Mouse (Mus musculus) heart, embryonic 12.5 days (tissue): ENCODE data around the gene Cstf1. TPM values are rescaled to one million over a fixed set of nuclear protein-coding genes. Genes with fewer than 3 reads are reported as not detected.
A peak's percentile ranks its signal among the peaks of the same experiment; 100 is the strongest.

Source experiments
- ATAC-seq: fragments of 200-750 bp; cut with Nextera tagmentation; 2 replicates; pipeline ENCODE4 v1.8.0; 2017; ENCODE audit warnings: moderate TSS enrichment, moderate library complexity; ENCODE audit not compliant: insufficient number of reproducible peaks, low FRiP score
- H3K27ac ChIP-seq: fragments of 300-500 bp; sonication (generic); 2 replicates; pipeline ENCODE4 v1.5.1; 2016; ENCODE audit warnings: mild to moderate bottlenecking, moderate library complexity; ENCODE audit not compliant: poor library complexity, severe bottlenecking
- H3K27me3 ChIP-seq: fragments of 300-500 bp; sonication (generic); replicated peaks from 2 replicates; pipeline ENCODE4 v1.6.1; 2016; ENCODE audit warnings: mild to moderate bottlenecking, moderate library complexity
- H3K36me3 ChIP-seq: fragments of 300-500 bp; sonication (generic); 2 replicates; pipeline ENCODE4 v1.6.1; 2016; ENCODE audit warnings: mild to moderate bottlenecking, moderate library complexity
- H3K4me1 ChIP-seq: fragments of 300-500 bp; sonication (generic); replicated peaks from 2 replicates; pipeline ENCODE4 v1.6.1; 2016; ENCODE audit warnings: mild to moderate bottlenecking
- H3K4me2 ChIP-seq: fragments of 300-500 bp; sonication (generic); 2 replicates; pipeline ENCODE4 v1.6.1; 2016; ENCODE audit warnings: mild to moderate bottlenecking, moderate library complexity
- H3K4me3 ChIP-seq: fragments of 300-500 bp; sonication (generic); 2 replicates; pipeline ENCODE4 v1.5.1; 2016; ENCODE audit warnings: mild to moderate bottlenecking
- H3K9ac ChIP-seq: fragments of 300-500 bp; sonication (generic); 2 replicates; pipeline ENCODE4 v1.6.1; 2016; ENCODE audit warnings: mild to moderate bottlenecking, moderate library complexity
- H3K9me3 ChIP-seq: fragments of 300-500 bp; sonication (generic); replicated peaks from 2 replicates; pipeline ENCODE4 v1.6.1; 2016; ENCODE audit warnings: mild to moderate bottlenecking, moderate library complexity
- WGBS: fragments of 180-500 bp; shearing (Covaris S2); methylation state at CpG from one replicate; pipeline ENCODE4 v1.1.7; 2016; 5-methylcytosine and 5-hydroxymethylcytosine counted together
- polyA plus RNA-seq: library from polyadenylated mRNA; unstranded; fragments of >200 nt; fragmentation: Nextera tagmentation; extraction: Ambion mirVana; gene quantifications from 2 replicates; pipeline ENCODE4 v1.2.1, GENCODE M21; 2016

The Cstf1 gene
- polyA plus RNA-seq, 1 experiment from 2014 or later: 34.6 TPM

DNA sequence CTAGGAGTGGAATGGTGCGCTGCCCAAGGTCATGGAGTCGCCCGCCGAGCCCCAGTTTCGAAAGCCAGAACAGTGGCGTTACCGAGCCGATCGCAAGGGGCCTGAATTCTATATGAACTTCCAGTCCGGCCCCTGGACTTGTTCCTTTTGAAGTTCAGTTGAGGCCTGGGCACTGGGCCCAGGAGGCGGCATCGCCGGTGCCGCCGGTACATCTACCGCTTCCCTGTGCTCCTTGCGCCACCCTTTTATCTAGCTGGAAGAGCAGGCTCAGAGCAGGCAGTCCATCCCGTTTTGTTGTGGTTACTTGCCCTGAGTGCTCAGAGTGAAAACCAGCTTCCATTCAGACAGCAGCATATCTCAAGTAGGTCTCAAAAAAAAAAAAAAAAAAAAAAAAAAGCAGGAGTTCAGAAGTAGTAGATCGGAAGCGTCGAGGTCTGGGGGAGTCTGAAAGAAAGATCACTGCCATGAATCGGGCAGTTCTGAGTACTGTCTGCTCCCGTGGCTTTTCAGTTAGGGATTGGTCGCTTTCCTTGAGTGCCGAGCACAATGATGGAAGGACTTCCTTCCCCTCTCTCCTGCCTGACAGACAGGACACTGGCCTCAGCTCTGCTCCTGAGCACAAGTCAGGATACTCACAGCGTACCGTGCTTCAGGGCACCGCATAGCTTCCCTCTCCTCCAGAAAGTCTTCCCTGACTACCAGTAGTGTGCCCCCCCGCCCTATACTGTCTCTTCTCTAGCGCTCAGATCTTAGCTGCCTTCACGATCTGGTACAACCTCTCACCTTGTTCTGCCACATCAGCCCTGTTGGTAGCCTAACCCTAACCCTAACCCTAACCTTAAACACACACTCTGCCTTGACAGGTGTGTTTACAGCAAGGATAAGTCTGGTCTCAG lies 24.2 kb upstream of the Cstf1 start:
- ATAC-seq: no peak
- 9% methylated on average over 31 of the region's 31 CpGs for WGBS
- peaks cover 42% of the 10 kb centered on the region for H3K4me1 ChIP-seq
- H3K9ac ChIP-seq: peak overlapping the region; percentile 83
- peak overlapping the region; percentile 91 for H3K4me2 ChIP-seq
- 0 out of 2 replicates have a peak, but pooled peaks cover 4% of the 10 kb centered on the region for H3K9me3 ChIP-seq
- peak overlapping the region; percentile 77 for H3K4me3 ChIP-seq
- no peaks in the 10 kb centered on the region for H3K27me3 ChIP-seq
- H3K36me3 ChIP-seq: no peaks in the 10 kb centered on the region
- H3K27ac ChIP-seq: peak overlapping the region; percentile 61

- no peaks in the 10 kb centered on the region for H3K36me3 ChIP-seq
- H3K9ac ChIP-seq: peak overlapping the region; percentile 83; the same call in 1 of the 2 replicates
- 49% methylated on average over 8 of the region's 8 CpGs for WGBS
- peak; percentile 66 for ATAC-seq
- 0 out of 2 replicates have a peak, but pooled peaks cover 4% of the 10 kb centered on the region for H3K9me3 ChIP-seq
- peaks cover 42% of the 10 kb centered on the region for H3K4me1 ChIP-seq
- peak overlapping the region; percentile 91 for H3K4me2 ChIP-seq
- peak overlapping the region; percentile 76 for H3K27ac ChIP-seq
- no peaks in the 10 kb centered on the region for H3K27me3 ChIP-seq
- H3K4me3 ChIP-seq: peak overlapping the region; percentile 77
Observed at GRCm38 (mm10) chr2:172346933-172347611, 23.4 kb upstream of the Cstf1 start.

GRCm38 (mm10) chr2:172348297-172348950 lies 22.1 kb upstream of the Cstf1 start:
- H3K4me3 ChIP-seq: peak overlapping the region; percentile 24; the same call in 1 of the 2 replicates
- WGBS: 22% methylated on average over 3 of the region's 3 CpGs
- peaks cover 12% of the 10 kb centered on the region; the same call in 1 of the 2 replicates for H3K36me3 ChIP-seq
- 0 out of 2 replicates have a peak, but pooled peaks cover under 1% of the 10 kb centered on the region for H3K9me3 ChIP-seq
- ATAC-seq: peak; percentile 57
- 0 out of 2 replicates have a peak overlapping the region, but pooled peaks have one; percentile 39 for H3K9ac ChIP-seq
- H3K27me3 ChIP-seq: no peaks in the 10 kb centered on the region
- peak overlapping the region; percentile 76 for H3K27ac ChIP-seq
- H3K4me1 ChIP-seq: peaks cover 42% of the 10 kb centered on the region
- peak overlapping the region; percentile 91 for H3K4me2 ChIP-seq

DNA sequence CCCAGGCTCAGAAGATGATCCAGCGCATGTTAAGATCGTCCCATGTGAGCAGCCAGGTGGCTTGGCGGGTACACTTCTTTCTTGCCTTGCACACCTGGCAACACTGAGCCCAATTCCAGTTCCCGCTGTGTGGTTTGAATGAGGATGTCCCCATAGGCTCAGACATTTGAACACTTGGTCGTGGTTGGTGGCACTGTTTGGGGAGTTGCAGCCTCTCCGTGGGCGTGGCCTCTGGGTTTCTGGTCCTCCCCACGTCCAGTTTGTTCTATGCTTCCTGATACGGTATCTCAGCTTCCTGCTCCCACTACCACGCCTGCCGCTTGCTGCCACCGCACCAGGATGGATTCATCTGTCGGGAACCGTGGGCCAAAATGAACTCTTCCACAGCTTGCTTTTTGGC lies 20.7 kb upstream of the Cstf1 start:
- Histone ChIP-seq H3K36me3 (peaks cover 23% of the 10 kb centered on the region), H3K9me3 (no peaks in the 10 kb centered on the region), H3K4me3 (no peak overlapping the region), H3K4me2 (peak overlapping the region; percentile 47), H3K27ac (no peak overlapping the region), H3K4me1 (peaks cover 37% of the 10 kb centered on the region), H3K9ac (no peak overlapping the region), H3K27me3 (no peaks in the 10 kb centered on the region)
- whole genome bisulfite sequencing: 72% methylated on average over 14 of the region's 14 CpGs
- ATAC-seq: no peak

DNA sequence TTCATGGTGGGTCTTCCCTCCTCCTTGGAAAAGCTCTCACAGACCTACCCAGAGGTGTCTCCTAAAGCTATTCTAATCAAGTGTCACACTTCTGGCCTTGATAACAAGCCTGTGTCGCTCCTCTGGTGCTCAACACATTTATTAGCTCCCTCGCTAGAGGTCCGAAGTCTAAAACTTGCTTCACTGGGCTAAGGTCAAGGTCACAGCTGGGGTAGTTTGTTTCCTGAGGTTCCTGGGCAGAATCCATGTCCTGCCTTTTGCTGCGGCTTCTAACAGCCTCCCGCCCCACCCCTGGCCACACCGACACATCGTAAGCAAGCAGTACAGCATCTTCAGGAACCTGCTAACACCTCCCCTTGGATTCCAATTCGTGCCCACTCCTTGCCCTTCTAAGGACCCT lies 19.7 kb upstream of the Cstf1 start:
- H3K27ac ChIP-seq: no peak overlapping the region
- peaks cover 35% of the 10 kb centered on the region for H3K4me1 ChIP-seq
- H3K9ac ChIP-seq: no peak overlapping the region
- H3K27me3 ChIP-seq: no peaks in the 10 kb centered on the region
- H3K4me2 ChIP-seq: peak overlapping the region; percentile 8
- WGBS: 46% methylated on average over 8 of the region's 8 CpGs
- H3K4me3 ChIP-seq: no peak overlapping the region
- ATAC-seq: no peak
- no peaks in the 10 kb centered on the region for H3K9me3 ChIP-seq
- peaks cover 33% of the 10 kb centered on the region for H3K36me3 ChIP-seq

DNA sequence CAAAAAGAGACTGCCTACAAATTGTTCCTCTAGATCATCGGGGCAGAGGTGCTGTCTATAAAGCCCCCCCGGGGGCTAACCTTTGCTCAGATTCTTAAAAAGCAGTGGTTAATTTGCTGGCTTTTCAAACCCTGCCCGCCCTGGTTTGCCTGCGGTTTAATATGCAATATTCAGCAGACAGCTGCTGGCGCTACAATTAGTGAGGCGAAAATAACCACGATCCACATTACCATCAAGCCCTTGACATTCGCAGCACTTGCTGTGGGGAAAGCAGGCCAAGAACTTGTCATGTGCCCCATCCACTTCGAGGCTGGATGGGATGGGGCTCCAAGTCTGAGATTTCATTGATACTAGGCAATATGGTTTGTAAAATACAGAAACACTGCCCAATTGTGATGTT lies 17.3 kb upstream of the Cstf1 start:
- Histone ChIP-seq H3K9me3 (no peaks in the 10 kb centered on the region), H3K27me3 (no peaks in the 10 kb centered on the region), H3K36me3 (peaks cover 57% of the 10 kb centered on the region), H3K4me3 (no peak overlapping the region), H3K4me1 (peaks cover 17% of the 10 kb centered on the region), H3K9ac (no peak overlapping the region), H3K27ac (no peak overlapping the region), H3K4me2 (no peak overlapping the region)
- ATAC-seq: no peak
- WGBS: 87% methylated on average over 9 of the region's 9 CpGs

- Histone ChIP-seq H3K27me3 (no peaks in the 10 kb centered on the region), H3K9me3 (no peaks in the 10 kb centered on the region), H3K4me1 (0 out of 2 replicates have a peak, but pooled peaks cover 5% of the 10 kb centered on the region), H3K4me2 (no peak overlapping the region), H3K4me3 (no peak overlapping the region), H3K9ac (no peak overlapping the region), H3K27ac (no peak overlapping the region), H3K36me3 (peaks cover 73% of the 10 kb centered on the region)
- no peak for ATAC-seq
- 88% methylated on average over 9 of the region's 9 CpGs for whole genome bisulfite sequencing
Observed at GRCm38 (mm10) chr2:172354761-172355160, 15.7 kb upstream of the Cstf1 start.

DNA sequence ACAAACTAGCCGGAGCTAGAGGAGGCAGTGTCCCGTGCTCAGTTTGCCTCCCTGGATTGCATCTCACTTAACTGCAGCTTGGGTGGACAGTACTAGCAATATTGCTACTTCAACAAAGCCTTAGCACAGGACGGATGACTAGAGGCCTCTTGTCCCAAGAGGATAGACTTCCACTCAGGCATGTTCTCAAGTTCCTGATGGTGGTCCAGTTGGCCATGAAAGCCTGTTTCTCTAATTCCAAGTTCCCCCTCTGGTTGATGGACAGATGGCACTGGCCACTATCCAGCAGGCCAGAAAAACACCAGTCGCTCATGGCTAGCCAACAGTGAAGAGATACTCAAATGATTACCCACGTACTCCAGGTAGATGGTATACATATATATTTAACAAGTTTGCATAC lies 14.6 kb upstream of the Cstf1 start:
- Histone ChIP-seq H3K4me1 (0 out of 2 replicates have a peak, but pooled peaks cover 1% of the 10 kb centered on the region), H3K36me3 (peaks cover 83% of the 10 kb centered on the region), H3K4me3 (no peak overlapping the region), H3K9ac (no peak overlapping the region), H3K27ac (no peak overlapping the region), H3K9me3 (no peaks in the 10 kb centered on the region), H3K4me2 (no peak overlapping the region), H3K27me3 (no peaks in the 10 kb centered on the region)
- 85% methylated on average over 5 of the region's 5 CpGs for WGBS
- no peak for ATAC-seq

DNA sequence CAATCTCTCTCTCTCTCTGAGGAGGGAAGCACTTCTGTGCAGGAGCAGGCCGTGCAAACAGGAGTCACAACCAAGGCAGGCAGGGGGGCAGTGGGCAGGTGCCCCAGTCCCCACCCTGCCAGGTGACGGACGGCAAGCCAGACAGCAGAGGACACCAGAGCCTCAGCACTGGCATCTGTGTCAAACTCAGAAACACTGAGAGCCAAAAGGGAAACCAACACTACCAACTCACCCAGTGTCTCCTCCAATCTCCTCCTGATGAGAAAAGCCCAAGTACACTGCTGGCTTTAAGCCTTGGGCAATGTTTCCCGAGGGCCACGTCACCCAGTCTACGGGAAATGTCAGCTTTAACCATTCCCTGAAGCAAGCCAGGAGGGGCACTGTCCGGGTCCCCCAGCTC lies 7.3 kb upstream of the Cstf1 start:
- no peaks in the 10 kb centered on the region for H3K9me3 ChIP-seq
- H3K9ac ChIP-seq: no peak overlapping the region
- no peak overlapping the region for H3K4me3 ChIP-seq
- 93% methylated on average over 7 of the region's 7 CpGs for WGBS
- no peaks in the 10 kb centered on the region for H3K27me3 ChIP-seq
- peaks cover 96% of the 10 kb centered on the region for H3K36me3 ChIP-seq
- peaks cover 8% of the 10 kb centered on the region for H3K4me1 ChIP-seq
- H3K27ac ChIP-seq: no peak overlapping the region
- H3K4me2 ChIP-seq: no peak overlapping the region
- no peak for ATAC-seq

GRCm38 (mm10) chr2:172371258-172371657 lies 777 bp downstream of the Cstf1 start:
- H3K4me1 ChIP-seq: peaks cover 30% of the 10 kb centered on the region
- peak overlapping the region; percentile 92 for H3K9ac ChIP-seq
- no peaks in the 10 kb centered on the region for H3K27me3 ChIP-seq
- H3K4me2 ChIP-seq: peak overlapping the region; percentile 91
- peaks cover 56% of the 10 kb centered on the region for H3K36me3 ChIP-seq
- peak overlapping the region; percentile 94 for H3K4me3 ChIP-seq
- WGBS: 0% methylated on average over 11 of the region's 11 CpGs
- H3K9me3 ChIP-seq: no peaks in the 10 kb centered on the region
- peak overlapping the region; percentile 77; the same call in 1 of the 2 replicates for H3K27ac ChIP-seq
- ATAC-seq: no peak

- H3K36me3 ChIP-seq: peaks cover 89% of the 10 kb centered on the region
- H3K9ac ChIP-seq: no peak overlapping the region
- no peak for ATAC-seq
- no peak overlapping the region for H3K4me3 ChIP-seq
- no peaks in the 10 kb centered on the region for H3K9me3 ChIP-seq
- no peaks in the 10 kb centered on the region for H3K27me3 ChIP-seq
- 87% methylated on average over 4 of the region's 4 CpGs for WGBS
- no peak overlapping the region for H3K27ac ChIP-seq
- H3K4me1 ChIP-seq: peaks cover 6% of the 10 kb centered on the region
- H3K4me2 ChIP-seq: no peak overlapping the region
Observed at GRCm38 (mm10) chr2:172376551-172376950, 6.1 kb downstream of the Cstf1 start.
